Mouse (Mus musculus): Measurements from ENCODE around the gene Dstn.

Gene Dstn

DNA sequence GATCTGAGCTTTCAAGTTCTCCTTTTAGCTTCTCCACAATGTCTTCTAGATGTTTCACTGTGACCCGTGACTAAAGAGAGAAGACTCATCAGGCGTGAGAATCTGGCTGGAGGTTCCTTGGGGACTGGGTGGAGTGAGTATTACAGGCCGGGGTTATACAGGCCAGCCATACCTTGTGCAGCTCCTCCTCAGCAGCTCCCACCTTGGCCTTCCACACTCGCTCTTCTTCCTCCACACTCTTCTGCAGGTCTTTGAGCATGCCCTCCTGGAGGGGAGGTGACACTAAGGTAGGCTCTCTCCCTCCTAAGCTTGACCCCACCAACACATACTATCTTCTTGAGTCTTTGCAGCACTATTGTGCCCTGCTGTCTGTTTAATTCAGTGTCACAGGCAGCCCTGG lies 38.8 kb downstream of the Dstn start:
- no peak for DNase-seq (ENCODE audit: low spot score in 2 of 2)

DNA sequence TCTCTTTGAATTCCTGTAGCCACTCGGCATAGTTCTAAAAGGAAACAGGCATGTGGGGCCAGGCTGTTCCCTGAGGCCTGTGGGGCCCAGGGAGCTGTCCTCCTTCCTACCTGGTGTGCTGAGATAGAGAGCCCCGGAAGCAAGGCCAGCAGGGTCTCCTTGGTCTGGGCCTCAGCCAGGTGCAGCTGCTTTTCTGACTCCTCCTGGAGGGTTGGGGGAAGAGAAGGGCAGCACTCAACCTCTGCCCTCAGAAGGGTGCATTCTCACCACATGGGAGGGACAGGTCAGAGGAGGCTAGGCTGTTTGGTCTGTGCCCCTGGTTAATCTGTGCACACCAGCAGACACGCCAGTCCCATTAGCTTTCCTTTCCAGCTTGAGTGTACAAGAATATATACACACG lies 39.9 kb downstream of the Dstn start:
- no peak for DNase-seq (ENCODE audit: low spot score in 2 of 2)

DNA sequence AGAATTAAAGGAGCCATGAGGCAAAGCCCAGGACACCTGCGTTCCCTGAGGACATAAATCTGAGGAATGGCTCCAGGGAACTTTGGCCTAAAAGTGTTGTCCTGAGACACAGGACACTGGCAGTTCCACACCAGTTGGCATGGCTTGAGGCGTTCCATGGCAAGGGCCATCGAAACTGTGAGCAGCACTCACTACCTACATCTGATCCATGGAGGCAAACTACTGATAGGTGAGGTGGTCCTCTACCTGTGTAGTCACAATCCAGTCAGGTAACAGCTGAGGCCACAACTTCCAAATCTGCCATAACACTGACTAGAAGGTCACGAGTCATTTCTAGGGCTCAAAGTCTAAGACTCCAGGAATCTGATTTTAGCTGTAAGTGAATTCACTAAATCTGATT lies 40.6 kb downstream of the Dstn start:
- no peak for DNase-seq (ENCODE audit: low spot score in 2 of 2)

DNA sequence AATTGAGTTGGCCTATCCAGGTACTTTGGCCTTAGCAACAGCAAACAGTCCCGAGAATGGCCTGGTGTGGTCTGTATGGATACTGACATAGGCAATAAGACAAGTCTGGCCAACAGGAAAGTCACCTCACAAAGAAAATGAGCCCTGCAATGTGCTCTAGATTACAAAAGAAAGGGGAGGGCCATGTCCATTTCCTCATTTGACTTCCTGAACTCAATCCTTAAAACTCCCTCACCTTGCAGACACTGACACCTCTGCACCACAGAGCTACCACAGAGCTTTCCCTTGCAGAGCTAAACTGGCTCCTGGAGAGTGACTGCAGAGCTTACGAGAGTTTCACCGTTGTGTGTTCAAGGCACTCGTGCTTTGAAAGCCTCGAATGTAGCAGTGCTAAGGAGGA lies 47.1 kb downstream of the Dstn start:
- DNase-seq (ENCODE audit: low spot score in 2 of 2) = no peak

DNA sequence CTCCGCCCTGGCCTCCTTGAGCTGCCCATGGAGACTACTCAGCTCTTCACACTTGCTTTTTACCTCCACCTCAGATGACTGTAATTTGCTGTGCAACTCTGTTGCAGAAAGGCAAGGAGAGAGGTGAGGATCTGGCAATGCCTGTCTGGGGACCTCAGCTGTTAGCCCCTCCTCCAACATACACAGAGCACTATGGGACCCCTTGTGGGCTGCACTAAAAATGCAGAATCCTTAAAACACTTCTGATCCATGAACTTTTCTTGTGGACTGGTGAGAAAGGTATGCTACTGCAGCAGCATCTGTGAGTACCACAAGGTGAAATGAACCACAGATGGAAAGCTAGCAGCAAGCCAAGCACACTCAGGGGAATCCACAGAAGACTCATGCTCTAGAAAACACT lies 48.2 kb downstream of the Dstn start:
- no peak for DNase-seq (ENCODE audit: low spot score in 2 of 2)

DNA sequence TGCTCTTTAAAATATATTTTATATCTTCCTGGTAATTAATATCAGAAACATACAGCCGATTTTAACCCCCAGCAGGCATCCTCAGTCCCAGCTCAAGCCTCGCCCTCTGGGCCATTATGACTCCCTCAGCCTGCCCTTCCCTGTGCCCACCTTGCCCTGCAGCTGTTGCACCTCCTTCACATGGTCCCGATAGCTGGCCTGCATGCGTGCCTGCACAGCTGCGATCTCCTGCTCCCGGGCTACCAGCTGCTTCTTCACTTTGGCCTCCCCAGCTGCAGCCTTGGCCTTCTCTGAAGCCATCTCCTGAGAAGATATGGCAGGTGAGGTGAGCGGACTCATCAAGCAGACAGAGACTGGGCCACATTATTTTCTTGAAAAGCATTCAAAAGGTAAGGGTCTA lies 54.1 kb downstream of the Dstn start:
- DNase-seq (ENCODE audit: low spot score in 2 of 2) = no peak

DNA sequence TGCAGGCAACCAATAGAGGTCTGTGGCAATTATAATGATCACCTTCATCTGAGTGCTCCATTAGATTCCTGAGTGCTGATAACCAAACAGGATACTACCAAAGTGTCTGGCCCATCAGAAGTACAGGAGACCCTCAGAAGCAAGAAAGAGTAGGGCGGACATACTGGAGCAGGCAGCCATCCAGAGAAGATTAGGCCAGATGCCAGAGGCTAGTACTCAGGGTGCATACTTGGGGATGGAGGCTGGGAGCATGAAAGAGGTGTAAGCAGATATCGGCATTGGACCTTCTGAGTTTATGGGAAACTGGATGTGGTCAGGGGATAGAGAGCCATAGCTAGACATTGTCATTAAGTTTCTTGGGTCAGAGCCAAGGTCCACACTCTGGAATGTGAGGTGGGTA lies 55.7 kb downstream of the Dstn start:
- no peak for DNase-seq (ENCODE audit: low spot score in 2 of 2)

DNA sequence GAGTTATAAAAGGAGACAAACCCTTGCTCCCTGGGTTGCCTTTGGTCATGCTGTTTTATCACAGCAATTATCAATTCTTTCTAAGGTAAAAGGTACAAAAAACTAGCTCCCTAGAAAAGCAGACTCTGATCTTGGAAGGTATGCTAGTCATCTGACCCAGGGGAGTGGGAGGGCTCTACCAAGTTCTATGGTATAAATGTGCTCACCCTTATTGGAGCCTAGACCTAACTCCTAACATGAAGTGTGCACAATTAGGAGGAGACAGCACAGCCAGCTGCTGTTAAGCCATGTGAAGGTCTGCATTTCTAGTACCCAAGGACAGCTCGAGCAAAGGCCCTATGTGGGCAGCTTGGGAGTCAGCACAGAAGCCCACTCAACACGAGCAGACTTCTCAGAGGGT lies 56.8 kb downstream of the Dstn start:
- no peak for DNase-seq (ENCODE audit: low spot score in 2 of 2)

DNA sequence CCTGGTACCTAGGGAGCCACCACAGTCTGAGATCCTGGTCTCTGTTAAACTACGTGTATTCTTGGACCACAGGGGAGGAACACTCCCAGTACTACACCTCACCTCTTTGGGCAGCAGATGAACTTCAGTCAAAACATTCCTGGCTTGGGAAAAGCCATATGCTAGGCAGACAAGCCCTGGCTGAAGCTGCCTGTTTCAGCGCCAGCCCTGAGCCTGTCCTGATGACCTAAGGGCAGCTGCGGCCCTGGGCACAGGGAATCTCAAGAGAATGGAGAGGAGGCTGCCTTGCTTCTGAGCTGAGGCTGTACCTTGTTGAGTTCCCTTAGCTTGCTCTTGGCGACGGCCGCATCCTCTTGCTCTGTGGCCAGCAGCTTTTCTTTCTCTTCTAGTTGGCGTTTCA lies 58.0 kb downstream of the Dstn start:
- DNase-seq (ENCODE audit: low spot score in 2 of 2) = no peak

DNA sequence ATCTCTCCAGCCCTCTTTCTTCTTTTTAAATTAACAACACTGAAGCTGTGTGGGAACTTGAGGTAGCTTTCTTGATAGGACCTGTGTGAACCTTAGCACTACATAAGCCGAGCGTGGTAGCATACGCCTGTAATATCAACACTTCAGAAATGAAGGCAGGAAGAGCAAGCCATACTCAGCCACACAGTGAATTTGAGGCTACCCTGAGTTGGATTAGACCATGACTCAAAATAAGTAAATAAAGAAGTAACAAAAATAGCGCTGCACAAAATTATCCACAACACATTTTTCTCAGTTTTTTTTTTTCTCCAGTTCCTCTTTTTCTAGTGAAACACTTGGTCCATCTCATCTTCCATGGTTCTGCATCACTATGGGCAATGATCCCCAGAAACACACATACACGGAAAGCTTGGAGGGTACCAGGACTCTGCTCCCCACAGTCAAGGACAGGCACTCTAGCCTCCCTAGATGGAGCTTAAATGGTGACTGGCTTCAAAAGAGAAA lies 60.1 kb downstream of the Dstn start:
- no peak for DNase-seq (ENCODE audit: low spot score in 2 of 2)

DNA sequence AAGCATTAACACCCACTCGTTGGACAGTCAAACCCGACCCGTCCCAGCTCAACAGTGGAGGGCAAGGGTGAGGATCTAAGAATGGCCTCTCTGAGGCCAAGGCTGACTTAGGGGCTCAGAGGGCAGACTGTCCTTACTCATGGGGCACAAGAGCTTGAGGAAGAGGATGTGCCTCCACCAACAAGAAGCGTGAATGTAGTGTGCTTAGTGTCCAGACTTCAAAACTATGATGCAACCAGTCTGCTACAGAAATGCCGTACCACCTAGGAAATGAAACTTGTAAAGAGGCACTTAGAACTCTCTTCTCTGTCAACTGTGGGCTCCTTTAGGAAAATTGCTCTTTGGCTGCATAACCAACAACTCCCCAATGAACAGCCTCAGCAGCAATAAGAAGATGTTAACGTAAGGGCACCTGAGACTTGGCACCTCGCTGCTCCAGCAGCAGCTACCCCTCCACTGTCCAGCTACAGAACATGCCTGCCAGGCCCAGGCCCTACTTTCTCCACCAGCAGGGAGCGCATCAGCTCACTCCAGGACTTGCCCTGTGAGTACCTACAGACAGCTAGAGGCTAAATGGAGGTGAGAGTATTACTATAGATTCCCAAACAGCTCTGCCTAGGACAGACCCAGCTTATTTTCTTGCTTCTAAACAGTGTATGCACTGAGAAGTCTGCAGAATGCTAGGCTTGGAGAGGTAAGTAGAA lies 63.5 kb downstream of the Dstn start:
- no peak for DNase-seq (ENCODE audit: low spot score in 2 of 2)

DNA sequence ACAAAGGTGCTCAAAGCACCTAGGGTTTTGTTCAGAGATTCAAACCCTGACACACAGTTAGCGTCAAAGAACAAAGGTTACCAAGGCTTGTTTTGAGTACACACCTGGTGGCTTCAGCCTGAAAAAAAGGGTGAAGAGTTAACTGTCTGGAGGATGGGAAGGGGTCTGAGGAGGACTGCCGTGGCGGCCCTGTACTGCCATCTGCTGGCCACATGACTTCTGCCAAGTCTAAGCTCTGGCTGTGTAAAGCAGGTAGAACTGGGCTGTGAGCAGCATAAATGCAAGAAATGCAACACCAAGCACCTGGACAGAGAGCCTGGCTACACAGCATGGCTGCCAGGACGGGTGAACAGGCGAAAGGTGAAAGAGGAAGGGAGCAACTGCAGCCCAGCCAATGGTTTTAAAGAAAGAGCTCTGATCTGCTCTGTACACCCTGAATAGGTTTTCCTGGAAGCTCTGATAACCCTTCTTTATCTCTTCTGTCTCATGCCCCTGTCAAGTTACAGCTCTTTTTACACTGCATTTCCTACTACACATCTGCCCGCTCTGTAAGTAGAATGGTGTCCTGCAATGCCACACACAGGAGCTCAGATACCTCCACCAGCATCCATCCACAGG lies 65.8 kb downstream of the Dstn start:
- DNase-seq (ENCODE audit: low spot score in 2 of 2) = peak; percentile 17 to 46

DNA sequence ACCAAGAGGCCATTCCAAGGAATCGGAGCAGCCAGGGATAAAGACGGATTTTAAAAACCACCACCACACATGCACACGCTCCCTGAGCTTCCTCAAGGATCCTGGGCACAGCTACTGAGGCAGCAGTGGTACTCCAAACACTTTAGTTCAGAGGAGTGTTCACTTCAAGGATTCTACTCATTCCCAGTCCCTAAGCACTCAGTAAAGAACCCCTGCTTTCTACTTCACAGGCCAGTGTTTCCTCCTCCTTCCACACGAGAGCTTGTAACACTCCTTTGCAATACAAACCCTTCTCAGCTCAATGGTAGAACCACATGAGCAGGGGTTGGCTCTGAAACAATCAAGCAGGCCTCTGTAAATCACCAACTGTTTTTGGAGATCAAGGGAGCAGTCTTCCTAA lies 67.0 kb downstream of the Dstn start:
- no peak for DNase-seq (ENCODE audit: low spot score in 2 of 2)

DNA sequence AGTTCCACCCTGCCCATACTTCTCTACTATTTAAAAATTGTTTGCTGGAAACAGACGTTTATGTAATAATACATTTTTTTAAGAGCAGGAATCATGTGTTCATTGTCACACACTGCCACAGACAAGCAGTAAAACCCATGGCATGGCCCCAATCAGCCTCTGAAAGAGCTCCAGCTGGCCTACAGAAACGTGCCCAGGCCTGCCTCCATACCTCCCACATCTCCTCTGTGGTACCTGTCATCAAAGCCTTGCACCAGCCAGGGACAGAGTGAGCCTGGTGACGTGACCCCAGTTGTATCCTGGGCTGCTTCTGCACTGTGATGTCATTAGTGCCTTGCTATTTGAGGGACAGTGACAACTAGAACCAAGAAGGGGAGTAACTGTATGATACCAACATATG lies 67.8 kb downstream of the Dstn start:
- no peak for DNase-seq (ENCODE audit: low spot score in 2 of 2)

DNA sequence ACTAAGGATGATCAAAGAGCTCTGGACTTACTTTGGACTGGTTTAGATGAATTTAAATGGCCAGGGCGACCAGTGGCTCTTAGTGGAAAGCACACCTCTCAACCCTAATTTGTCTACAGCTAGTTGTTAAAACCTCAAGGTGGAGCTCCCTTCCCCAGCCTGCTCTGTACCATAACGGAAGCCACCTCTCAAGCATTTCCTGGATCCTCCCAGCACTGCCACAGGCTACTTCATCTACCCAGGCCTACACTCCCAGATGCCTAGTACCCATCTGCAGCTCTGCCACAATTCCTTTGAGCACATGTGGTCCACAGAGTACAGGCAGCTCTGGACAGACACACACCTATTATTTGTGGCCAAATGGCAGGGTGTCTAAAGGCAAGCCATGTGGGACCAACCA lies 68.4 kb downstream of the Dstn start:
- DNase-seq (ENCODE audit: low spot score in 2 of 2) = peak; percentile 5 to 9

DNA sequence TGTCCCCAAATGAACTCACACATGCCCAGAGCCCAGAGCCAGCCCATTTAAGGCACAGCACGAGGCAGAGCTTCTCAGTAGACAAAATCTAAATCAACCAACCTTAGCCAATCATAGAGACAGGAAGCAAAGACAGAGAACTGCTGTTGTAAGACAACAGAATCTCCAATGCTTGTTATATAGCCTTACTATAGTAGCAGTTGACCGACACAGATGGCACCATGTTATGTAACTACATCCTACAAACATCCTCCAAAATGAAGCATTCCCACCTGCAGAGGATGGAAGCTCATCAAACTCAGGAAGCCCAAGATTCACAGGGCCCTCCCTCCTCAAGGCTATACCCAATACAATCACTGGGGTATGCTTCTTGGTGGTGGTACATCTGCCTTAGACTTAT lies 72.4 kb downstream of the Dstn start:
- no peak for DNase-seq (ENCODE audit: low spot score in 2 of 2)

DNA sequence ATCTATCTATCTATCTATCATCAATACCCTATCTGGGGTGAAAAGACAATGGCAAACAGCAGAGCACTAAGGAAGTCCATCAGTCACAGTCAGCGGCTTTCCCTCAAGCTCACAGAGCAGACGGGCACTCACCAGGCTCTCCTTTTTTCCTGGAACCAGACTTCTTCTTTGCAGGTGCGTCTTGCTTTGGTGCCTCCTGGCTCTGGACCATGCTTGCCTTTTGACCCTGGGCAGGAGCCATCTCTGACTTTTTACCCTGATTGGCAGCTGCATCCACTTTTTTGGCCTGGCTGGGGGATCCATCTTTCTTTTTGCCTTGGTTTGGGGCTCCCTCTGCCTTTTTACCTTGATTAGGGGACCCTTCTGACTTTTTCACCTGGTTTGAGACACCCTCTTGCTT lies 72.9 kb downstream of the Dstn start:
- no peak for DNase-seq (ENCODE audit: low spot score in 2 of 2)

DNA sequence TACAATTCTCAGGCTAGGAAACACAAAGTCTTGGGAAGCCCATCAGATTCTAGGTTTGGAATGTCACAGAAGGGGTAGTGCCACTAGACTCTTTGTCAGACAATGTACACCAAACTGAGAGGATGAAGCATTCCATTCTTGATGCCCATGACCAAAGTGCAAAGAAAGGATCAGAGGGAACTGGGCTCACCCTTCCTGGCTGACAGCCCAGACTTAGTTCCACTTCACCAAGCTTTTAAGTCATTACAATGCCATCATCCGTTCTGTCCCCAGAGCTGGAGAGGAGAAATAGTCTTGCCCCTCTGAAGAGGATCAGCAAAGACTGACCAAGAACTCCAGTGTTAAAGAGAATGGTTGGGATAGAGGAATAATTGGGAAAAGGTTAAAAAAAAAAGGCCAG lies 75.9 kb downstream of the Dstn start:
- DNase-seq (ENCODE audit: low spot score in 2 of 2) = no peak

DNA sequence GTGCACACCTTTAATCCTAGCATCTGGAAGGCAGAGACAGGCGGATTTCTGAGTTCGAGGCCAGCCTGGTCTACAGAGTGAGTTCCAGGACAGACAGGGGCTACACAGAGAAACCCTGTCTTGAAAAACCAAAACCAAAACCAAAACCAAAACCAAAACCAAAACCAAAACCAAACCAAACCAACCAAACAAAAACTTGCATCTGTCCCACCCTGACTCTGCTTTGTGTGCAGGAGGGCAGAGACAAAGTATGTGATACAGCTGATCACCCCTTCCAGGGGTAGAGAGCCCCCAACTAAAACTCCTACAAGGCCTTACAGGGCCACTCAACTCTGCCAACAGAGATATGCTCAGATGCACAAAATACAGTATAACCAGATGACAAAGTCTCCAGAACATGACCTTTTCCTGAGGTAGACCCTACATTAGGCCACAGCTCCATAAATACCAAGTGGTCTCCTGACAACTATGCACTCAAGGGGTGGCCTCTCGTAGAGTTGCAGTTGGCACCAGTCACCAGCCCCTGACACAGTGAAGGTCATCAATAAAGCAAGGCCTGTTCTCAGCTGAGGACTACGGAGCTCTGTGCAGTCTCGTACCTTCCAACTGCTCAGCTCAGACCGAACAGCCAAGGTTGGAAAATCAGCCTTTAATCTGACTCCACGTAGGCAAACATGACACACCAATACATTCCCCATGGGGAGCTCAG lies 77.0 kb downstream of the Dstn start:
- DNase-seq (ENCODE audit: low spot score in 2 of 2) = no peak
